28 mouse cellular contexts compared by ENCODE assay signal in the genomic region with DNA sequence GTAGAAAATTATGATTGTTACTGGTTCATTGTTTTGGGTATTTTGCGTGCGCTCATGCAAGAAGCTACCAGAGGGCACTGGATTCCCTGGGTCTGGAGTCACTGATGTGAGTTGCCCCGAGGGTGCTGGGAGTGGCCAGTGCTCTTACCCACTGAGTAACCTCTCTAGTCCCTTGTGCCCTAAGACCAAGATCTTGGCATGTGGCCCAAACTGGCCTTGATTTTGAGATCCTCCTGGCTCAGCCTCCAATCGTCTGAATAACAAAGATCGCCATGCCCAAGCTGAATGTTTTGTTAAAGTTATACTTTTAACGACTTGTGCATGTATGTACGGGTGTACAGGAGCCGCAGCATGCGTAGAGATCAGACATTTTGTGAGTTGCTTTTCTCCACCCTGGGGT. TPM values are rescaled to one million over a fixed set of nuclear protein-coding genes. Genes with fewer than 3 reads are reported as not detected.
DNase-seq lines count a peak whose midpoint lies in the region; TF ChIP-seq lines count a peak whose summit lies in the region.
"Had no signal": no experiment of that assay in that cellular context is flagged by ENCODE, and none has a peak within 500 bp of the region (broad histone marks: within the 10 kb centered on the region; RNA-seq: fewer than 3 reads in every experiment).

No protein-coding gene starts in this region.

- TF ChIP-seq CTCF in kidney, adult 2 months (conservative IDR thresholded peaks at IDR 0.05; ENCODE audit: insufficient read depth, insufficient read length, low read depth, low read length), result no peak
- no peak for TF ChIP-seq CTCF in MEL (IDR thresholded peaks at IDR 0.05 in 2 of 3, conservative IDR thresholded peaks at IDR 0.05 in 1 of 3; ENCODE audit: control insufficient read depth in 1 of 3, insufficient read depth in 1 of 3, low read depth in 2 of 3, low read length in 3 of 3, poor library complexity in 1 of 3, severe bottlenecking in 1 of 3)

- H3K4me1 ChIP-seq in kidney, adult 2 months (ENCODE audit: control insufficient read depth, insufficient read depth, low read length), result peaks cover 16% of the 10 kb centered on the region
- H3K4me1 ChIP-seq in MEL (ENCODE audit: control insufficient read depth in 1 of 2, insufficient read depth in 2 of 2, low read length in 2 of 2), result peaks cover 2 to 8% of the 10 kb centered on the region in 2 experiments; a peak in 2 of 4 replicates

- no peak for TF ChIP-seq EP300 in MEL (IDR thresholded peaks at IDR 0.05; ENCODE audit: low read depth in 1 of 2, low read length in 2 of 2)

- intact Hi-C loops in left cerebral cortex, postnatal 25 days (cut with DNase I), result loop anchor here (5.0 kb wide), 1 partner anchor 72 kb away; no protein-coding TSS in a partner anchor

- no peak for TF ChIP-seq RAD21 in MEL (IDR thresholded peaks at IDR 0.05; ENCODE audit: low read depth, low read length)

- 77% methylated on average over 9 of the region's 9 CpGs for WGBS in kidney, adult 2 months

- no peaks in the 10 kb centered on the region for H3K36me3 ChIP-seq in kidney, adult 2 months (ENCODE audit: control insufficient read depth, insufficient read depth, low read length)
- H3K36me3 ChIP-seq in MEL (ENCODE audit: control insufficient read depth in 1 of 2, insufficient read depth in 2 of 2, low read length in 2 of 2), result no peaks in the 10 kb centered on the region; a peak in 1 of 4 replicates

- peak; percentile 47 for DNase-seq in kidney, adult 2 months
- DNase-seq in kidney, postnatal 4 days, result no peak
- peak; percentile 44 to 56 for DNase-seq in kidney, postnatal 25 days
- DNase-seq in kidney, adult 11 months, result no peak
- DNase-seq in MEL (ENCODE audit: low read depth, low spot score), result no peak
- peak; percentile 13 for DNase-seq in NIH3T3 (ENCODE audit: low read depth)
- DNase-seq in left cerebral cortex, postnatal 25 days (ENCODE audit: low spot score in 2 of 2), result no peak
- no peak for DNase-seq in urinary bladder, adult 2 months (ENCODE audit: low spot score)
- DNase-seq: adrenal gland, adult 2 months; adrenal gland, adult 8-10 months; adrenal gland, postnatal 10 days; adrenal gland, postnatal 14 days; adrenal gland, postnatal 25 days; adrenal gland, postnatal 36 days; B cell, adult 2 months; cerebellum, adult 11 months; cerebellum, adult 11-12 months; cerebellum, adult 18-20 months; cerebellum, adult 2 months had no signal

- no peaks in the 10 kb centered on the region for H3K9me3 ChIP-seq in MEL (replicated peaks; ENCODE audit: insufficient read depth, low read length)
- H3K9me3 ChIP-seq: G1E had no signal

- H3K9ac ChIP-seq in MEL (ENCODE audit: control insufficient read depth, low read depth, low read length, poor library complexity, severe bottlenecking), result no peak overlapping the region

- H3K27ac ChIP-seq in kidney, adult 2 months (ENCODE audit: insufficient read depth, low read depth, low read length), result no peak overlapping the region
- H3K27ac ChIP-seq in MEL (ENCODE audit: control insufficient read depth, low read depth, low read length), result no peak overlapping the region

- no peak overlapping the region for H3K4me3 ChIP-seq in kidney, adult 2 months (ENCODE audit: insufficient read depth, low read depth, low read length)
- H3K4me3 ChIP-seq in MEL (ENCODE audit: control insufficient read depth in 1 of 2, insufficient read depth in 1 of 2, low read depth in 2 of 2, low read length in 2 of 2), result no peak overlapping the region

- H3K79me2 ChIP-seq in MEL (ENCODE audit: control insufficient read depth, insufficient read depth, low read length, poor library complexity), result no peaks in the 10 kb centered on the region

- TF ChIP-seq POLR2A in kidney, adult 2 months (IDR thresholded peaks at IDR 0.05; ENCODE audit: low read depth, low read length), result no peak
- no peak for TF ChIP-seq POLR2A in MEL (IDR thresholded peaks at IDR 0.05; ENCODE audit: control insufficient read depth in 1 of 2, insufficient read depth in 1 of 2, low read depth in 1 of 2, low read length in 2 of 2, poor library complexity in 1 of 2)

- H3K27me3 ChIP-seq in kidney, adult 2 months (replicated peaks; ENCODE audit: control insufficient read depth, insufficient read depth, low read length), result no peaks in the 10 kb centered on the region
- no peaks in the 10 kb centered on the region for H3K27me3 ChIP-seq in MEL (ENCODE audit: control insufficient read depth in 1 of 2, insufficient read depth in 2 of 2, low read length in 2 of 2)
- H3K27me3 ChIP-seq: CH12.LX, Patski had no signal

TF ChIP-seq in MEL, 35 proteins besides CTCF, POLR2A, EP300 and RAD21:
- no peak for TF ChIP-seq GATA1 (IDR thresholded peaks at IDR 0.05; ENCODE audit: low read depth, low read length)
- TF ChIP-seq GABPA (IDR thresholded peaks at IDR 0.05; ENCODE audit: low read depth, low read length), result no peak
- TF ChIP-seq MXI1 (IDR thresholded peaks at IDR 0.05; ENCODE audit: low read depth, low read length), result no peak
- TF ChIP-seq RCOR1 (IDR thresholded peaks at IDR 0.05; ENCODE audit: low read depth, low read length), result no peak
- no peak for TF ChIP-seq ZKSCAN1 (IDR thresholded peaks at IDR 0.05; ENCODE audit: low read depth, low read length)
- TF ChIP-seq NRF1 (IDR thresholded peaks at IDR 0.05; ENCODE audit: insufficient read depth, low read depth, low read length, poor library complexity, severe bottlenecking), result no peak
- no peak for TF ChIP-seq ELF1 (IDR thresholded peaks at IDR 0.05; ENCODE audit: low read depth, low read length)
- no peak for TF ChIP-seq MYB (IDR thresholded peaks at IDR 0.05; ENCODE audit: low read depth, low read length)
- TF ChIP-seq HCFC1 (IDR thresholded peaks at IDR 0.05; ENCODE audit: low read depth, low read length), result no peak
- TF ChIP-seq TBP (IDR thresholded peaks at IDR 0.05; ENCODE audit: low read depth, low read length), result no peak
- TF ChIP-seq ZMIZ1 (IDR thresholded peaks at IDR 0.05; ENCODE audit: low read depth, low read length), result peak; percentile 33; the same call in 1 of the 2 replicates
- TF ChIP-seq POLR2AphosphoS2 (IDR thresholded peaks at IDR 0.05; ENCODE audit: low read length), result peak; percentile 71
- TF ChIP-seq MAX (IDR thresholded peaks at IDR 0.05; ENCODE audit: low read length), result no peak
- no peak for TF ChIP-seq ZC3H11A (IDR thresholded peaks at IDR 0.05; ENCODE audit: low read depth, low read length)
- no peak for TF ChIP-seq USF1 (IDR thresholded peaks at IDR 0.05; ENCODE audit: low read depth, low read length)
- TF ChIP-seq BHLHE40 (IDR thresholded peaks at IDR 0.05; ENCODE audit: borderline replicate concordance, low read depth, low read length), result no peak

RNA-seq across cellular contexts. Expression of a gene that starts 21.4 kb away (rescaled TPM):
- polyA plus RNA-seq in kidney, adult 2 months (2012; rRNA removed), result 0.97 and 2.0 TPM in 2 replicates
- not detected in 2 replicates for total RNA-seq in MEL (2012; rRNA removed)
- not detected for polyA plus RNA-seq in MEL (2012; ENCODE audit: insufficient read depth in 1 of 2, insufficient read length in 2 of 2, low read depth in 1 of 2, low replicate concordance in 2 of 2, missing spikeins in 1 of 2)
- not detected for total RNA-seq in left cerebral cortex, postnatal 25 days (2021)
- not detected in 2 replicates for polyA plus RNA-seq in urinary bladder, adult 2 months (2012; rRNA removed)
- total RNA-seq: adrenal gland, adult 18-20 months; adrenal gland, postnatal 14 days; adrenal gland, postnatal 36 days; CH12.LX; ES-E14; G1E had no signal
- polyA plus RNA-seq: activated CD4-positive, CD25-positive, alpha-beta regulatory T cell, adult 4 months; adrenal gland, adult 2 months; brain, embryonic 14.5 days; C2C12; CD4-positive, CD25-positive, alpha-beta regulatory T cell, adult 4 months; cerebellum, adult 2 months; G1E; Patski had no signal

RNA-seq across cellular contexts. Expression of a gene that starts 32.7 kb away (rescaled TPM):
- 74.0 and 96.6 TPM in 2 replicates for polyA plus RNA-seq in kidney, adult 2 months (2012; rRNA removed)
- not detected in 2 replicates for total RNA-seq in MEL (2012; rRNA removed)
- not detected for polyA plus RNA-seq in MEL (2012; ENCODE audit: insufficient read depth in 1 of 2, insufficient read length in 2 of 2, low read depth in 1 of 2, low replicate concordance in 2 of 2, missing spikeins in 1 of 2)
- under 1 TPM; 0.27 to 0.30 TPM for total RNA-seq in left cerebral cortex, postnatal 25 days (2021)
- 0.04 TPM in 1 of 2 replicates, not detected in the other for polyA plus RNA-seq in urinary bladder, adult 2 months (2012; rRNA removed)
- total RNA-seq: CH12.LX had no signal
- polyA plus RNA-seq: activated CD4-positive, CD25-positive, alpha-beta regulatory T cell, adult 4 months; adrenal gland, adult 2 months; brain, embryonic 14.5 days; C2C12; CD4-positive, CD25-positive, alpha-beta regulatory T cell, adult 4 months; cerebellum, adult 2 months had no signal

RNA-seq across cellular contexts. Expression of a gene that starts 32.8 kb away (rescaled TPM):
- polyA plus RNA-seq in kidney, adult 2 months (2012; rRNA removed), result 16.5 and 16.6 TPM in 2 replicates
- total RNA-seq in MEL (2012; rRNA removed), result not detected in 2 replicates
- polyA plus RNA-seq in MEL (2012; ENCODE audit: insufficient read depth in 1 of 2, insufficient read length in 2 of 2, low read depth in 1 of 2, low replicate concordance in 2 of 2, missing spikeins in 1 of 2), result not detected
- total RNA-seq in left cerebral cortex, postnatal 25 days (2021), result not detected
- polyA plus RNA-seq in urinary bladder, adult 2 months (2012; rRNA removed), result not detected in 2 replicates
- total RNA-seq: CH12.LX, G1E had no signal
- polyA plus RNA-seq: activated CD4-positive, CD25-positive, alpha-beta regulatory T cell, adult 4 months; adrenal gland, adult 2 months; brain, embryonic 14.5 days; C2C12; CD4-positive, CD25-positive, alpha-beta regulatory T cell, adult 4 months; cerebellum, adult 2 months had no signal

RNA-seq across cellular contexts. Expression of a gene that starts 36.2 kb away (rescaled TPM):
- 1.2 TPM in 2 replicates for polyA plus RNA-seq in kidney, adult 2 months (2012; rRNA removed)
- 0.15 TPM in 1 of 2 replicates, not detected in the other for total RNA-seq in MEL (2012; rRNA removed)
- under 1 TPM in 1 of 2 experiments, not detected in 1; 0.14 TPM for polyA plus RNA-seq in MEL (2012; ENCODE audit: insufficient read depth in 1 of 2, insufficient read length in 2 of 2, low read depth in 1 of 2, low replicate concordance in 2 of 2, missing spikeins in 1 of 2)
- not detected for total RNA-seq in left cerebral cortex, postnatal 25 days (2021)
- polyA plus RNA-seq in urinary bladder, adult 2 months (2012; rRNA removed), result not detected in 2 replicates
- total RNA-seq: adrenal gland, adult 18-20 months; adrenal gland, adult 2 months; adrenal gland, postnatal 25 days; adrenal gland, postnatal 36 days; CH12.LX; ES-E14 had no signal
- polyA plus RNA-seq: CD4-positive, CD25-positive, alpha-beta regulatory T cell, adult 4 months; cerebellum, adult 2 months; G1E had no signal

RNA-seq across cellular contexts. Expression of a gene that starts 39.2 kb away (rescaled TPM):
- polyA plus RNA-seq in kidney, adult 2 months (2012; rRNA removed), result 97.1 and 109 TPM in 2 replicates
- total RNA-seq in MEL (2012; rRNA removed), result 52.7 and 69.0 TPM in 2 replicates
- 100 to 1,000 TPM in 1 of 2 experiments, not detected in 1; 112 TPM for polyA plus RNA-seq in MEL (2012; ENCODE audit: insufficient read depth in 1 of 2, insufficient read length in 2 of 2, low read depth in 1 of 2, low replicate concordance in 2 of 2, missing spikeins in 1 of 2)
- total RNA-seq in left cerebral cortex, postnatal 25 days (2021), result 10 to 100 TPM; 54.1 to 63.5 TPM
- polyA plus RNA-seq in urinary bladder, adult 2 months (2012; rRNA removed), result 19.3 and 21.5 TPM in 2 replicates

Comparison
In these comparisons a context has a peak if more than half of its experiments do, and no peak if none do; other contexts are left out.
1. DNase-seq: peak in kidney, adult 2 months (single experiment), kidney, postnatal 25 days (2 of 2) and NIH3T3 (single experiment); none in kidney, postnatal 4 days (0 of 2), kidney, adult 11 months (single experiment), MEL (single experiment), left cerebral cortex, postnatal 25 days (0 of 2) and urinary bladder, adult 2 months (single experiment).
2. RNA of a gene that starts 32.7 kb away (polyA plus RNA-seq): 74.0 to 96.6 TPM in kidney, adult 2 months; not detected in MEL and 0.04 TPM in urinary bladder, adult 2 months; every median in the first group is over 10 times any median in the second.
3. RNA of a gene that starts 32.8 kb away (polyA plus RNA-seq): 16.5 to 16.6 TPM in kidney, adult 2 months; not detected in MEL and not detected in urinary bladder, adult 2 months; every median in the first group is over 10 times any median in the second.